Mouse (Mus musculus): ENCODE measurements around the gene Dennd1a. TPM values are rescaled to one million over a fixed set of nuclear protein-coding genes. Genes with fewer than 3 reads are reported as not detected.

Dennd1a gene
- polyA plus RNA-seq, 1 experiment from 2014 or later: 12.3 TPM

- no peak for ATAC-seq (ENCODE audit: insufficient number of reproducible peaks, low FRiP score, low TSS enrichment, low read depth)
- Histone ChIP-seq H3K9me3 (ENCODE audit: control insufficient read depth, low read length) (no peaks in the 10 kb centered on the region), H3K27ac (replicated peaks; ENCODE audit: low read depth, low read length) (no peak overlapping the region), H3K36me3 (ENCODE audit: control insufficient read depth, insufficient read depth, low read length) (no peaks in the 10 kb centered on the region), H3K4me2 (ENCODE audit: low read depth, severe bottlenecking) (no peak overlapping the region), H3K27me3 (ENCODE audit: control insufficient read depth, insufficient read depth, low read length) (no peaks in the 10 kb centered on the region), H3K4me1 (ENCODE audit: control insufficient read depth, insufficient read depth, low read length) (no peaks in the 10 kb centered on the region), H3K4me3 (ENCODE audit: low read depth, low read length) (no peak overlapping the region), H3K9ac (ENCODE audit: low read length) (no peak overlapping the region)
- no peak for DNase-seq (ENCODE audit: low spot score)
- WGBS: 47% methylated on average over 3 of the region's 3 CpGs
Observed at GRCm38 (mm10) chr2:38312921-38313320, 25.7 kb upstream of the Dennd1a start.

- WGBS: 82% methylated on average over 1 of the region's 1 CpGs
- ATAC-seq (ENCODE audit: insufficient number of reproducible peaks, low FRiP score, low TSS enrichment, low read depth): no peak
- Histone ChIP-seq H3K9me3 (ENCODE audit: control insufficient read depth, low read length) (no peaks in the 10 kb centered on the region), H3K4me1 (ENCODE audit: control insufficient read depth, insufficient read depth, low read length) (no peaks in the 10 kb centered on the region), H3K4me3 (ENCODE audit: low read depth, low read length) (no peak overlapping the region), H3K36me3 (ENCODE audit: control insufficient read depth, insufficient read depth, low read length) (no peaks in the 10 kb centered on the region), H3K27me3 (ENCODE audit: control insufficient read depth, insufficient read depth, low read length) (no peaks in the 10 kb centered on the region), H3K9ac (ENCODE audit: low read length) (no peak overlapping the region), H3K4me2 (ENCODE audit: low read depth, severe bottlenecking) (no peak overlapping the region), H3K27ac (replicated peaks; ENCODE audit: low read depth, low read length) (no peak overlapping the region)
- DNase-seq (ENCODE audit: low spot score): no peak
Observed at GRCm38 (mm10) chr2:38305152-38305551, 18.0 kb upstream of the Dennd1a start.

- Histone ChIP-seq H3K9me3 (ENCODE audit: control insufficient read depth, low read length) (no peaks in the 10 kb centered on the region), H3K4me2 (ENCODE audit: low read depth, severe bottlenecking) (no peak overlapping the region), H3K27ac (replicated peaks; ENCODE audit: low read depth, low read length) (no peak overlapping the region), H3K27me3 (ENCODE audit: control insufficient read depth, insufficient read depth, low read length) (no peaks in the 10 kb centered on the region), H3K36me3 (ENCODE audit: control insufficient read depth, insufficient read depth, low read length) (no peaks in the 10 kb centered on the region), H3K9ac (ENCODE audit: low read length) (no peak overlapping the region), H3K4me1 (ENCODE audit: control insufficient read depth, insufficient read depth, low read length) (no peaks in the 10 kb centered on the region), H3K4me3 (ENCODE audit: low read depth, low read length) (no peak overlapping the region)
- no peak for ATAC-seq (ENCODE audit: insufficient number of reproducible peaks, low FRiP score, low TSS enrichment, low read depth)
- 88% methylated on average over 2 of the region's 2 CpGs for WGBS
- DNase-seq (ENCODE audit: low spot score): no peak
Observed at GRCm38 (mm10) chr2:38300941-38301340, 13.8 kb upstream of the Dennd1a start.

GRCm38 (mm10) chr2:38295939-38296338, 8.7 kb upstream of the Dennd1a start:
- no peak overlapping the region for H3K4me2 ChIP-seq (ENCODE audit: low read depth, severe bottlenecking)
- H3K9ac ChIP-seq (ENCODE audit: low read length): no peak overlapping the region
- no peak for DNase-seq (ENCODE audit: low spot score)
- H3K4me1 ChIP-seq (ENCODE audit: control insufficient read depth, insufficient read depth, low read length): no peaks in the 10 kb centered on the region
- 95% methylated on average over 4 of the region's 4 CpGs for WGBS
- no peak overlapping the region for H3K27ac ChIP-seq (replicated peaks; ENCODE audit: low read depth, low read length)
- no peaks in the 10 kb centered on the region for H3K36me3 ChIP-seq (ENCODE audit: control insufficient read depth, insufficient read depth, low read length)
- no peak overlapping the region for H3K4me3 ChIP-seq (ENCODE audit: low read depth, low read length)
- no peaks in the 10 kb centered on the region for H3K9me3 ChIP-seq (ENCODE audit: control insufficient read depth, low read length)
- H3K27me3 ChIP-seq (ENCODE audit: control insufficient read depth, insufficient read depth, low read length): no peaks in the 10 kb centered on the region
- no peak for ATAC-seq (ENCODE audit: insufficient number of reproducible peaks, low FRiP score, low TSS enrichment, low read depth)

GRCm38 (mm10) chr2:38291526-38291925, 4.3 kb upstream of the Dennd1a start:
- Histone ChIP-seq H3K36me3 (ENCODE audit: control insufficient read depth, insufficient read depth, low read length) (no peaks in the 10 kb centered on the region), H3K9me3 (ENCODE audit: control insufficient read depth, low read length) (no peaks in the 10 kb centered on the region), H3K27ac (replicated peaks; ENCODE audit: low read depth, low read length) (no peak overlapping the region), H3K4me2 (ENCODE audit: low read depth, severe bottlenecking) (no peak overlapping the region), H3K4me1 (ENCODE audit: control insufficient read depth, insufficient read depth, low read length) (0 out of 2 replicates have a peak, but pooled peaks cover under 1% of the 10 kb centered on the region), H3K4me3 (ENCODE audit: low read depth, low read length) (no peak overlapping the region), H3K9ac (ENCODE audit: low read length) (no peak overlapping the region), H3K27me3 (ENCODE audit: control insufficient read depth, insufficient read depth, low read length) (no peaks in the 10 kb centered on the region)
- ATAC-seq (ENCODE audit: insufficient number of reproducible peaks, low FRiP score, low TSS enrichment, low read depth) (no peak), DNase-seq (ENCODE audit: low spot score) (no peak)
- WGBS: 81% methylated on average over 1 of the region's 1 CpGs

GRCm38 (mm10) chr2:38288226-38288625, 1.0 kb upstream of the Dennd1a start:
- Histone ChIP-seq H3K27me3 (ENCODE audit: control insufficient read depth, insufficient read depth, low read length) (no peaks in the 10 kb centered on the region), H3K9me3 (ENCODE audit: control insufficient read depth, low read length) (no peaks in the 10 kb centered on the region), H3K4me1 (ENCODE audit: control insufficient read depth, insufficient read depth, low read length) (0 out of 2 replicates have a peak, but pooled peaks cover 4% of the 10 kb centered on the region), H3K9ac (ENCODE audit: low read length) (no peak overlapping the region), H3K36me3 (ENCODE audit: control insufficient read depth, insufficient read depth, low read length) (no peaks in the 10 kb centered on the region), H3K4me2 (ENCODE audit: low read depth, severe bottlenecking) (no peak overlapping the region), H3K4me3 (ENCODE audit: low read depth, low read length) (no peak overlapping the region), H3K27ac (replicated peaks; ENCODE audit: low read depth, low read length) (no peak overlapping the region)
- ATAC-seq (ENCODE audit: insufficient number of reproducible peaks, low FRiP score, low TSS enrichment, low read depth): no peak
- no peak for DNase-seq (ENCODE audit: low spot score)
- 34% methylated on average over 2 of the region's 2 CpGs for WGBS

GRCm38 (mm10) chr2:38286433-38286732, 807 bp downstream of the Dennd1a start:
- peak overlapping the region; percentile 81 for H3K4me2 ChIP-seq (ENCODE audit: low read depth, severe bottlenecking)
- H3K36me3 ChIP-seq (ENCODE audit: control insufficient read depth, insufficient read depth, low read length): no peaks in the 10 kb centered on the region
- peak overlapping the region; percentile 89 for H3K4me3 ChIP-seq (ENCODE audit: low read depth, low read length)
- DNase-seq (ENCODE audit: low spot score): no peak
- H3K9ac ChIP-seq (ENCODE audit: low read length): peak overlapping the region; percentile 90
- no peak overlapping the region for H3K27ac ChIP-seq (replicated peaks; ENCODE audit: low read depth, low read length)
- H3K4me1 ChIP-seq (ENCODE audit: control insufficient read depth, insufficient read depth, low read length): 0 out of 2 replicates have a peak, but pooled peaks cover 4% of the 10 kb centered on the region
- WGBS: 14% methylated on average over 4 of the region's 4 CpGs
- H3K9me3 ChIP-seq (ENCODE audit: control insufficient read depth, low read length): no peaks in the 10 kb centered on the region
- no peaks in the 10 kb centered on the region for H3K27me3 ChIP-seq (ENCODE audit: control insufficient read depth, insufficient read depth, low read length)
- no peak for ATAC-seq (ENCODE audit: insufficient number of reproducible peaks, low FRiP score, low TSS enrichment, low read depth)

- Histone ChIP-seq H3K27ac (replicated peaks; ENCODE audit: low read depth, low read length) (no peak overlapping the region), H3K9ac (ENCODE audit: low read length) (peak overlapping the region; percentile 90), H3K9me3 (ENCODE audit: control insufficient read depth, low read length) (no peaks in the 10 kb centered on the region), H3K27me3 (ENCODE audit: control insufficient read depth, insufficient read depth, low read length) (no peaks in the 10 kb centered on the region), H3K4me3 (ENCODE audit: low read depth, low read length) (peak overlapping the region; percentile 89), H3K4me1 (ENCODE audit: control insufficient read depth, insufficient read depth, low read length) (0 out of 2 replicates have a peak, but pooled peaks cover 4% of the 10 kb centered on the region), H3K4me2 (ENCODE audit: low read depth, severe bottlenecking) (peak overlapping the region; percentile 81), H3K36me3 (ENCODE audit: control insufficient read depth, insufficient read depth, low read length) (no peaks in the 10 kb centered on the region)
- DNase-seq (ENCODE audit: low spot score): no peak
- no peak for ATAC-seq (ENCODE audit: insufficient number of reproducible peaks, low FRiP score, low TSS enrichment, low read depth)
- WGBS: 74% methylated on average over 4 of the region's 4 CpGs
Observed at GRCm38 (mm10) chr2:38285781-38286432, 1.3 kb downstream of the Dennd1a start.

GRCm38 (mm10) chr2:38283961-38284360, 3.2 kb downstream of the Dennd1a start:
- 80% methylated on average over 1 of the region's 1 CpGs for WGBS
- H3K4me1 ChIP-seq (ENCODE audit: control insufficient read depth, insufficient read depth, low read length): 0 out of 2 replicates have a peak, but pooled peaks cover 4% of the 10 kb centered on the region
- DNase-seq (ENCODE audit: low spot score) (no peak), ATAC-seq (ENCODE audit: insufficient number of reproducible peaks, low FRiP score, low TSS enrichment, low read depth) (no peak)
- no peak overlapping the region for H3K9ac ChIP-seq (ENCODE audit: low read length)
- H3K27ac ChIP-seq (replicated peaks; ENCODE audit: low read depth, low read length): no peak overlapping the region
- H3K4me3 ChIP-seq (ENCODE audit: low read depth, low read length): no peak overlapping the region
- no peaks in the 10 kb centered on the region for H3K36me3 ChIP-seq (ENCODE audit: control insufficient read depth, insufficient read depth, low read length)
- no peaks in the 10 kb centered on the region for H3K9me3 ChIP-seq (ENCODE audit: control insufficient read depth, low read length)
- H3K27me3 ChIP-seq (ENCODE audit: control insufficient read depth, insufficient read depth, low read length): no peaks in the 10 kb centered on the region
- no peak overlapping the region for H3K4me2 ChIP-seq (ENCODE audit: low read depth, severe bottlenecking)

Data from limb, embryonic 11.5 days (tissue).